ENCODE assay signal across 8 mouse cellular contexts in genomic region chr15:84829416-84829815, GRCm38 (mm10). TPM values are rescaled to one million over a fixed set of nuclear protein-coding genes. Genes with fewer than 3 reads are reported as not detected.
A peak's percentile ranks its signal among the peaks of the same experiment; 100 is the strongest.
DNase-seq lines count a peak whose midpoint lies in the region; ATAC-seq and TF ChIP-seq lines count a peak whose summit lies in the region.

No protein-coding gene starts in this region.

- no peak for TF ChIP-seq EP300 in heart, postnatal 0 days (IDR thresholded peaks at IDR 0.05; ENCODE audit: low read depth)

- no peaks in the 10 kb centered on the region for H3K36me3 ChIP-seq in forebrain, embryonic 12.5 days (replicated peaks)
- no peaks in the 10 kb centered on the region for H3K36me3 ChIP-seq in heart, postnatal 0 days (replicated peaks; ENCODE audit: control insufficient read depth, insufficient read depth, low read length)

- DNase-seq in 416B (ENCODE audit: low read depth), result peak; percentile 80
- DNase-seq in adrenal gland, adult (ENCODE audit: inconsistent age in 2 of 2, low spot score in 1 of 2), result peak; percentile 81 to 96
- peak; percentile 87 for DNase-seq in heart, postnatal 0 days (ENCODE audit: low spot score)
- peak; percentile 92 for DNase-seq in kidney, postnatal 14 days
- peak; percentile 69 to 75 for DNase-seq in lung, adult 18-20 months
- DNase-seq in ovary, adult 18-20 months (ENCODE audit: low spot score), result peak; percentile 62
- peak; percentile 90 for DNase-seq in thymus, postnatal 0 days (ENCODE audit: low spot score)

- peak; percentile 36; the same call in 1 of the 2 replicates for ATAC-seq in forebrain, embryonic 12.5 days (ENCODE audit: low FRiP score)
- ATAC-seq in heart, postnatal 0 days (ENCODE audit: insufficient read depth, low read depth), result peak; percentile 85

- no peak overlapping the region for H3K4me2 ChIP-seq in forebrain, embryonic 12.5 days
- H3K4me2 ChIP-seq in heart, postnatal 0 days (ENCODE audit: low read depth, low read length), result no peak overlapping the region

- no peaks in the 10 kb centered on the region for H3K27me3 ChIP-seq in forebrain, embryonic 12.5 days
- no peaks in the 10 kb centered on the region for H3K27me3 ChIP-seq in heart, postnatal 0 days (ENCODE audit: control insufficient read depth, insufficient read depth, low read length)

- H3K4me3 ChIP-seq in forebrain, embryonic 12.5 days (replicated peaks), result no peak overlapping the region
- H3K4me3 ChIP-seq in heart, postnatal 0 days (ENCODE audit: low read depth, low read length), result no peak overlapping the region

- 15% methylated on average over 15 of the region's 15 CpGs for WGBS in forebrain, embryonic 12.5 days
- WGBS in heart, postnatal 0 days, result 3% methylated on average over 15 of the region's 15 CpGs

- TF ChIP-seq CTCF in heart, postnatal 0 days (IDR thresholded peaks at IDR 0.05; ENCODE audit: low read depth), result peak; percentile 43

- peaks cover 57% of the 10 kb centered on the region for H3K4me1 ChIP-seq in forebrain, embryonic 12.5 days
- H3K4me1 ChIP-seq in heart, postnatal 0 days (ENCODE audit: control insufficient read depth, insufficient read depth), result no peaks in the 10 kb centered on the region

- H3K9me3 ChIP-seq in forebrain, embryonic 12.5 days, result no peaks in the 10 kb centered on the region
- no peaks in the 10 kb centered on the region for H3K9me3 ChIP-seq in heart, postnatal 0 days (replicated peaks; ENCODE audit: control insufficient read depth, low read length)

- H3K9ac ChIP-seq in forebrain, embryonic 12.5 days, result no peak overlapping the region
- no peak overlapping the region for H3K9ac ChIP-seq in heart, postnatal 0 days (replicated peaks; ENCODE audit: low read depth, low read length)

- H3K27ac ChIP-seq in forebrain, embryonic 12.5 days, result no peak overlapping the region
- H3K27ac ChIP-seq in heart, postnatal 0 days (ENCODE audit: low read depth), result no peak overlapping the region

RNA-seq across cellular contexts. Expression of gene Phf21b, which starts 26.4 kb away (rescaled TPM):
- 17.6 and 24.4 TPM in 2 replicates for polyA plus RNA-seq in forebrain, embryonic 12.5 days (2016; fragmentation: Nextera tagmentation; extraction: Ambion mirVana)
- 0.04 and 0.19 TPM in 2 replicates for total RNA-seq in heart, postnatal 0 days (2014; rRNA removed; ENCODE audit: low replicate concordance)
- polyA plus RNA-seq in heart, postnatal 0 days (2015; fragmentation: Nextera tagmentation; extraction: Ambion mirVana), result 0.05 TPM in 2 replicates
- 0.08 and 0.17 TPM in 2 replicates for polyA plus RNA-seq in thymus, postnatal 0 days (2015; fragmentation: Nextera tagmentation; extraction: Ambion mirVana)

Comparison
In these comparisons a context has a peak if more than half of its experiments do, and no peak if none do; other contexts are left out.
1. RNA of gene Phf21b, which starts 26.4 kb away (polyA plus RNA-seq): 17.6 to 24.4 TPM in forebrain, embryonic 12.5 days; 0.08 to 0.17 TPM in thymus, postnatal 0 days and 0.05 TPM in heart, postnatal 0 days; every median in the first group is over 10 times any median in the second.
2. Peak in every context shown above with its lines, with median percentiles within 50 percentile points of each other: DNase-seq.